Mouse (Mus musculus): Measurements from ENCODE around the gene Tbc1d22b. TPM values are rescaled to one million over a fixed set of nuclear protein-coding genes. Genes with fewer than 3 reads are reported as not detected.

Gene Tbc1d22b
- total and polyA plus RNA-seq, 3 experiments = 8.0 to 53.8 (median 30.7) TPM

- no peak for DNase-seq (ENCODE audit: low read depth, low spot score)
- no peaks in the 10 kb centered on the region for H3K4me1 ChIP-seq (ENCODE audit: control insufficient read depth in 1 of 2, insufficient read depth in 2 of 2, low read length in 2 of 2)
- H3K9me3 ChIP-seq (replicated peaks; ENCODE audit: insufficient read depth, low read length) = no peaks in the 10 kb centered on the region
- no peak overlapping the region for H3K9ac ChIP-seq (ENCODE audit: control insufficient read depth, low read depth, low read length, poor library complexity, severe bottlenecking)
- TF ChIP-seq SIN3A (IDR thresholded peaks at IDR 0.05; ENCODE audit: low read length) = no peak
- TF ChIP-seq UBTF (IDR thresholded peaks at IDR 0.05; ENCODE audit: borderline replicate concordance, insufficient read depth, low read depth, low read length) = no peak
- TF ChIP-seq ZNF384 (IDR thresholded peaks at IDR 0.05; ENCODE audit: low read depth, low read length) = no peak
- TF ChIP-seq NRF1 (IDR thresholded peaks at IDR 0.05; ENCODE audit: insufficient read depth, low read depth, low read length, poor library complexity, severe bottlenecking) = no peak
- no peak for TF ChIP-seq ELF1 (IDR thresholded peaks at IDR 0.05; ENCODE audit: low read depth, low read length)
- no peak for TF ChIP-seq ZMIZ1 (IDR thresholded peaks at IDR 0.05; ENCODE audit: low read depth, low read length)
- no peak for TF ChIP-seq KAT2A (conservative IDR thresholded peaks at IDR 0.05; ENCODE audit: low read depth, low read length)
- no peak for TF ChIP-seq MYC (IDR thresholded peaks at IDR 0.05; ENCODE audit: low read depth, low read length)
- no peak for TF ChIP-seq BHLHE40 (IDR thresholded peaks at IDR 0.05; ENCODE audit: borderline replicate concordance, low read depth, low read length)
- no peak for TF ChIP-seq JUND (IDR thresholded peaks at IDR 0.05; ENCODE audit: low read depth, low read length)
- no peak for TF ChIP-seq SMC3 (IDR thresholded peaks at IDR 0.05; ENCODE audit: low read depth, low read length)
- no peak for TF ChIP-seq TAL1 (IDR thresholded peaks at IDR 0.05; ENCODE audit: low read length)
- no peak for TF ChIP-seq MYB (IDR thresholded peaks at IDR 0.05; ENCODE audit: low read depth, low read length)
- no peak for TF ChIP-seq USF2 (IDR thresholded peaks at IDR 0.05; ENCODE audit: borderline replicate concordance in 1 of 2, insufficient read depth in 1 of 2, low read depth in 1 of 2, low read length in 2 of 2)
- no peak for TF ChIP-seq MAFK (IDR thresholded peaks at IDR 0.05; ENCODE audit: borderline replicate concordance, low read depth, low read length)
- H3K36me3 ChIP-seq (ENCODE audit: control insufficient read depth in 1 of 2, insufficient read depth in 2 of 2, low read length in 2 of 2) = peaks cover 0 to 2% of the 10 kb centered on the region in 2 experiments; a peak in 1 of 4 replicates
- no peak overlapping the region for H3K27ac ChIP-seq (ENCODE audit: control insufficient read depth, low read depth, low read length)
- peaks cover 12% of the 10 kb centered on the region for H3K79me2 ChIP-seq (ENCODE audit: control insufficient read depth, insufficient read depth, low read length, poor library complexity)
- H3K27me3 ChIP-seq (ENCODE audit: control insufficient read depth in 1 of 2, insufficient read depth in 2 of 2, low read length in 2 of 2) = no peaks in the 10 kb centered on the region
- no peak overlapping the region for H3K4me3 ChIP-seq (ENCODE audit: control insufficient read depth in 1 of 2, insufficient read depth in 1 of 2, low read depth in 2 of 2, low read length in 2 of 2)
These were observed 6.9 kb downstream of the Tbc1d22b start for GRCm38 (mm10) chr17:29556456-29556855.

- Histone ChIP-seq H3K27me3 (ENCODE audit: control insufficient read depth in 1 of 2, insufficient read depth in 2 of 2, low read length in 2 of 2) (no peaks in the 10 kb centered on the region), H3K9me3 (replicated peaks; ENCODE audit: insufficient read depth, low read length) (no peaks in the 10 kb centered on the region), H3K79me2 (ENCODE audit: control insufficient read depth, insufficient read depth, low read length, poor library complexity) (peaks cover 10% of the 10 kb centered on the region), H3K4me1 (ENCODE audit: control insufficient read depth in 1 of 2, insufficient read depth in 2 of 2, low read length in 2 of 2) (no peaks in the 10 kb centered on the region), H3K9ac (ENCODE audit: control insufficient read depth, low read depth, low read length, poor library complexity, severe bottlenecking) (no peak overlapping the region), H3K27ac (ENCODE audit: control insufficient read depth, low read depth, low read length) (no peak overlapping the region), H3K36me3 (ENCODE audit: control insufficient read depth in 1 of 2, insufficient read depth in 2 of 2, low read length in 2 of 2) (peaks cover 0 to 2% of the 10 kb centered on the region in 2 experiments; a peak in 1 of 4 replicates), H3K4me3 (ENCODE audit: control insufficient read depth in 1 of 2, insufficient read depth in 1 of 2, low read depth in 2 of 2, low read length in 2 of 2) (no peak overlapping the region)
- no peak for DNase-seq (ENCODE audit: low read depth, low spot score)
- TF ChIP-seq E2F4 (IDR thresholded peaks at IDR 0.05; ENCODE audit: borderline replicate concordance, low read depth, low read length) = no peak
- no peak for TF ChIP-seq BHLHE40 (IDR thresholded peaks at IDR 0.05; ENCODE audit: borderline replicate concordance, low read depth, low read length)
- no peak for TF ChIP-seq ZC3H11A (IDR thresholded peaks at IDR 0.05; ENCODE audit: low read depth, low read length)
- TF ChIP-seq ZMIZ1 (IDR thresholded peaks at IDR 0.05; ENCODE audit: low read depth, low read length) = no peak
- TF ChIP-seq MAFK (IDR thresholded peaks at IDR 0.05; ENCODE audit: borderline replicate concordance, low read depth, low read length) = no peak
- TF ChIP-seq TAL1 (IDR thresholded peaks at IDR 0.05; ENCODE audit: low read length) = no peak
- TF ChIP-seq ELF1 (IDR thresholded peaks at IDR 0.05; ENCODE audit: low read depth, low read length) = no peak
These were observed 7.3 kb downstream of the Tbc1d22b start for GRCm38 (mm10) chr17:29556893-29557292.

All from MEL (cell line).